Mouse (Mus musculus): ENCODE data around the gene Nabp2. TPM values are rescaled to one million over a fixed set of nuclear protein-coding genes. Genes with fewer than 3 reads are reported as not detected.

The Nabp2 gene
- total and polyA plus RNA-seq, 2 experiments, result 12.9 to 22.3 TPM

DNA sequence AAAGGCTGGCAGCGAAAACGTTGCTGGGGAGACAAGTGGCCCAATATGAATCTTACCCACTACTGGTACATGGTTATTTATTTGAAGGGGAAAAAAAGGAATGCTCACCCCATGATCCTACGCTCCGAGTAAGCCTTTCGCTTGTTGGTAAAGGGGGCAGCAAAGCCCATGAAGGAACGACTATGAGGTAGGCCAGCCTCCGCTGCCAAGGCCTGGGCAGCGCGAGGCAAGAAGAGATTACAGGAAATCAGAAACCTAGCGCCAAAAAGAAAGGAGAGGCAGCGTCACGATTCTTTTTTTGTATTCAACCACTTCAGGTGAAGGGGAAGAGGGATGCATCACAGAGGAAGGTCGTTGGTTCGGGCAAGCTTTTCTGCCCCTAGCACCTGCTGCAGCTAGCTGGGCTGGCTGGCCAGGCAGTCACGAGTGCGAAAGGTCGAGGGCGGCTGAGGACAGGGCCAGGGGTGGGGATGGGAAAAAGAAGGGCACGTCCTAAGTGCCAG is 43.3 kb downstream of the Nabp2 start:
- Histone ChIP-seq H3K9ac (ENCODE audit: low read depth, low read length) (peak overlapping the region; percentile 89), H3K79me2 (ENCODE audit: control insufficient read depth, insufficient read depth, low read length) (peaks cover 5% of the 10 kb centered on the region; the same call in 1 of the 2 replicates), H3K27ac (replicated peaks; ENCODE audit: insufficient read depth, low read depth, low read length) (peak overlapping the region; percentile 84), H3K4me1 (ENCODE audit: control insufficient read depth, insufficient read depth, low read length) (peaks cover 13% of the 10 kb centered on the region), H3K36me3 (ENCODE audit: control insufficient read depth, insufficient read depth, low read length) (peaks cover 10% of the 10 kb centered on the region), H3K27me3 (ENCODE audit: control insufficient read depth, insufficient read depth, low read length) (no peaks in the 10 kb centered on the region), H3K4me3 (ENCODE audit: insufficient read depth, low read depth, low read length) (peak overlapping the region; percentile 86)
- 14% methylated on average over 19 of the region's 19 CpGs for WGBS
- TF ChIP-seq POLR2A (IDR thresholded peaks at IDR 0.05; ENCODE audit: extremely low read depth, insufficient read depth, low read length) (no peak), CTCF (IDR thresholded peaks at IDR 0.05; ENCODE audit: low read depth, low read length) (no peak)
- DNase-seq (ENCODE audit: extremely low read depth, low read depth, low spot score), result peak; percentile 93

DNA sequence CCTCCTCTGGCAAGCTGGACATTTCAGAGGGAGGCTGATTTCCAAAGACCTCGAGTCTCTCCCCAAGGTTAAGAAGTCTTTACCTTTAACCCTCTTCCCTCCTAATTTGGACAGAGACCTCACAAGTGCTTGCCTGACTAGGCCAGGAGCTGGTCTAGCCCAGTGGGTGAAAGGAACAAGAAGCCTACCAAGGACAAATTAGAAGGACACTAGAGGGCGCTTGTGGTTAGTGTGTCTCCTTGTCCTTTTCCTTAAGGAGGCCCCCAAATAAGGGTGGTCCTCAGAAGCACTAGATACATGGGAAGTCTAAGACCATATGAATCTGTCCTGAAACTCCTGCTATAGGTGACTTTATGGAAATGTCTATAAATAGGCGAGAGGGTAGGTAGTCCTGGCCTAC is 48.7 kb downstream of the Nabp2 start:
- no peak overlapping the region for H3K9ac ChIP-seq (ENCODE audit: low read depth, low read length)
- H3K79me2 ChIP-seq (ENCODE audit: control insufficient read depth, insufficient read depth, low read length), result peaks cover 5% of the 10 kb centered on the region; the same call in 1 of the 2 replicates
- H3K4me1 ChIP-seq (ENCODE audit: control insufficient read depth, insufficient read depth, low read length), result peaks cover 3% of the 10 kb centered on the region; the same call in 1 of the 2 replicates
- H3K4me3 ChIP-seq (ENCODE audit: insufficient read depth, low read depth, low read length), result no peak overlapping the region
- no peak for DNase-seq (ENCODE audit: extremely low read depth, low read depth, low spot score)
- peak; percentile 17; the same call in 1 of the 2 replicates for TF ChIP-seq CTCF (IDR thresholded peaks at IDR 0.05; ENCODE audit: low read depth, low read length)
- TF ChIP-seq POLR2A (IDR thresholded peaks at IDR 0.05; ENCODE audit: extremely low read depth, insufficient read depth, low read length), result no peak
- H3K27ac ChIP-seq (replicated peaks; ENCODE audit: insufficient read depth, low read depth, low read length), result peak overlapping the region; percentile 54; the same call in 1 of the 2 replicates
- no peaks in the 10 kb centered on the region for H3K27me3 ChIP-seq (ENCODE audit: control insufficient read depth, insufficient read depth, low read length)
- peaks cover 48% of the 10 kb centered on the region for H3K36me3 ChIP-seq (ENCODE audit: control insufficient read depth, insufficient read depth, low read length)
- 64% methylated on average over 3 of the region's 3 CpGs for WGBS

DNA sequence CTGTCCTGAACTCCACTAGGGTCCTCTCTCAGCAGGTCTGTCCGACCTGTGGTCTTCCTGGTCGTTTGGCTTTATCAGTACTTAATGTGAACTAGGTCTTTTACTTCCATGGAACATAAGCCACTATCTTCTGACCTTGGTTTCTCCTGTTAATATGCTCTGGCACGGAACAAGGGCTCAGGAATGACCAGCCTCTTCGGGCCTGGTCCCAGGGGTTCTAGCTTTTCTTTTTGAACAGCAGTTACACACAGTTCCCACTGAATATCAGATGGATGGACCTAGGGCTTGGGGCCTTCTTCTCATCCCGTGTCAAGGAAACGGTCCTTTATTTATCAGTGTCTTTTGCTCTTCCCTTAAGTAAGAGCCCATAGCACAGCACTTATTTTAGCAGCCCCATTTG is 49.5 kb downstream of the Nabp2 start:
- no peak overlapping the region for H3K4me3 ChIP-seq (ENCODE audit: insufficient read depth, low read depth, low read length)
- peaks cover 53% of the 10 kb centered on the region for H3K36me3 ChIP-seq (ENCODE audit: control insufficient read depth, insufficient read depth, low read length)
- 87% methylated on average over 6 of the region's 6 CpGs for WGBS
- no peak overlapping the region for H3K27ac ChIP-seq (replicated peaks; ENCODE audit: insufficient read depth, low read depth, low read length)
- TF ChIP-seq CTCF (IDR thresholded peaks at IDR 0.05; ENCODE audit: low read depth, low read length) (no peak), POLR2A (IDR thresholded peaks at IDR 0.05; ENCODE audit: extremely low read depth, insufficient read depth, low read length) (no peak)
- 0 out of 2 replicates have a peak, but pooled peaks cover 1% of the 10 kb centered on the region for H3K4me1 ChIP-seq (ENCODE audit: control insufficient read depth, insufficient read depth, low read length)
- DNase-seq (ENCODE audit: extremely low read depth, low read depth, low spot score), result no peak
- no peaks in the 10 kb centered on the region for H3K27me3 ChIP-seq (ENCODE audit: control insufficient read depth, insufficient read depth, low read length)
- H3K9ac ChIP-seq (ENCODE audit: low read depth, low read length), result no peak overlapping the region
- peaks cover 2% of the 10 kb centered on the region; the same call in 1 of the 2 replicates for H3K79me2 ChIP-seq (ENCODE audit: control insufficient read depth, insufficient read depth, low read length)

DNA sequence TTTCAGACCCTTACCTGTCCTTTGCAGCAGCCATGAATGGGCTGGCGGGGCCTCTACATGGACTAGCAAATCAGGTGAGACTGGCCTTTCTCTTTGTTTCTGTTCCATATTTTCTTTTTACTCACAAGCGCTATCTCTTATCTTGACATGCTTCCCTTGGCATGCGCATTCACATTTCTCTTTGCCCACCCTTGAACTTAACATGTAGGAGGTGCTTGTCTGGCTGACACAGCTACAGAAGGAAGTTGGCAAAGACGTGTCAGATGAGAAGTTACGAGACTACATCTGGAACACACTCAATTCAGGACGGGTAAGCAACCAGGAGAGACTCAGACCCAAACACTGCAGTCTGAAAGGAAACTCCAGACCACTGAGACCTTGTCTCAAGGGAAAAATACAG is 52.1 kb downstream of the Nabp2 start:
- H3K27ac ChIP-seq (replicated peaks; ENCODE audit: insufficient read depth, low read depth, low read length), result no peak overlapping the region
- no peaks in the 10 kb centered on the region for H3K27me3 ChIP-seq (ENCODE audit: control insufficient read depth, insufficient read depth, low read length)
- TF ChIP-seq CTCF (IDR thresholded peaks at IDR 0.05; ENCODE audit: low read depth, low read length) (no peak), POLR2A (IDR thresholded peaks at IDR 0.05; ENCODE audit: extremely low read depth, insufficient read depth, low read length) (no peak)
- H3K9ac ChIP-seq (ENCODE audit: low read depth, low read length), result no peak overlapping the region
- no peak overlapping the region for H3K4me3 ChIP-seq (ENCODE audit: insufficient read depth, low read depth, low read length)
- 69% methylated on average over 6 of the region's 6 CpGs for WGBS
- no peaks in the 10 kb centered on the region for H3K4me1 ChIP-seq (ENCODE audit: control insufficient read depth, insufficient read depth, low read length)
- no peak for DNase-seq (ENCODE audit: extremely low read depth, low read depth, low spot score)
- peaks cover 62% of the 10 kb centered on the region for H3K36me3 ChIP-seq (ENCODE audit: control insufficient read depth, insufficient read depth, low read length)
- no peaks in the 10 kb centered on the region; the same call in 1 of the 2 replicates for H3K79me2 ChIP-seq (ENCODE audit: control insufficient read depth, insufficient read depth, low read length)

DNA sequence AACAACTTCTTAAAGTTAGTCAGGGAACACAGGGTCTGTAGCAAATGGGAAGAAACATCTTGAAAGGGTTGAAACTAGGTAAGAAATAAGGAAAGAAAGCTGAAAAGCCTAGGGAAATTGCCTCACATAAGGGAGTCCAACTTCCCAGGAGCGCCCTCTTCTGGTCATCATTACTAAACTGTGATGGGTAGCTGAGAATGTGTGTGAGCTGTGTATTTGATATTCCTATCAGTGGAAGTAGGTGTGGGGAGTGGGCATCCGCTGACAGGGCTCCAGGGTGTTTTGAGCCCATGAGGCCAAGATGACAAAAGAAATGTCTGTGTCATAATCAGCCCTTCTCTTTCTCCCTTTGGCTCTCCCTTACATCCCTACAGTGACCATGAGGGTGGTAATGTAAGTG is 52.5 kb downstream of the Nabp2 start:
- peaks cover 65% of the 10 kb centered on the region for H3K36me3 ChIP-seq (ENCODE audit: control insufficient read depth, insufficient read depth, low read length)
- no peak overlapping the region for H3K9ac ChIP-seq (ENCODE audit: low read depth, low read length)
- DNase-seq (ENCODE audit: extremely low read depth, low read depth, low spot score), result peak; percentile 46
- 54% methylated on average over 2 of the region's 2 CpGs for WGBS
- no peaks in the 10 kb centered on the region for H3K27me3 ChIP-seq (ENCODE audit: control insufficient read depth, insufficient read depth, low read length)
- TF ChIP-seq POLR2A (IDR thresholded peaks at IDR 0.05; ENCODE audit: extremely low read depth, insufficient read depth, low read length), result no peak
- peak; percentile 37 for TF ChIP-seq CTCF (IDR thresholded peaks at IDR 0.05; ENCODE audit: low read depth, low read length)
- H3K4me3 ChIP-seq (ENCODE audit: insufficient read depth, low read depth, low read length), result no peak overlapping the region
- H3K79me2 ChIP-seq (ENCODE audit: control insufficient read depth, insufficient read depth, low read length), result no peaks in the 10 kb centered on the region; the same call in 1 of the 2 replicates
- no peak overlapping the region for H3K27ac ChIP-seq (replicated peaks; ENCODE audit: insufficient read depth, low read depth, low read length)
- no peaks in the 10 kb centered on the region for H3K4me1 ChIP-seq (ENCODE audit: control insufficient read depth, insufficient read depth, low read length)

Other genes starting within 250 kb of the Nabp2 start
- gene Rbms2, start 231.2 kb downstream of the Nabp2 start, total RNA-seq (2014; rRNA removed), result 8.0 and 9.6 TPM in 2 replicates
- gene Rbms2, start 231.2 kb downstream of the Nabp2 start, polyA plus RNA-seq (2012; rRNA removed), result 21.2 and 23.2 TPM in 2 replicates
- 485 and 986 TPM in 2 replicates for gene Gls2, start 217.0 kb downstream of the Nabp2 start, total RNA-seq (2014; rRNA removed)
- 1,667 and 2,920 TPM in 2 replicates for gene Gls2, start 217.0 kb downstream of the Nabp2 start, polyA plus RNA-seq (2012; rRNA removed)
- 20.8 and 21.1 TPM in 2 replicates for gene Spryd4, start 199.7 kb downstream of the Nabp2 start, total RNA-seq (2014; rRNA removed)
- gene Spryd4, start 199.7 kb downstream of the Nabp2 start, polyA plus RNA-seq (2012; rRNA removed), result 30.2 and 33.1 TPM in 2 replicates
- not detected in 2 replicates for gene Mip, start 185.7 kb downstream of the Nabp2 start, total RNA-seq (2014; rRNA removed)
- not detected in 2 replicates for gene Mip, start 185.7 kb downstream of the Nabp2 start, polyA plus RNA-seq (2012; rRNA removed)
- gene Timeless, start 179.4 kb downstream of the Nabp2 start, total RNA-seq (2014; rRNA removed), result 1.6 and 1.7 TPM in 2 replicates
- 0.75 and 1.1 TPM in 2 replicates for gene Timeless, start 179.4 kb downstream of the Nabp2 start, polyA plus RNA-seq (2012; rRNA removed)
- gene Apon, start 157.4 kb downstream of the Nabp2 start, total RNA-seq (2014; rRNA removed), result 201 and 227 TPM in 2 replicates
- gene Apon, start 157.4 kb downstream of the Nabp2 start, polyA plus RNA-seq (2012; rRNA removed), result 446 and 456 TPM in 2 replicates
- gene Apof, start 142.8 kb downstream of the Nabp2 start, total RNA-seq (2014; rRNA removed), result 1,199 and 1,422 TPM in 2 replicates
- 2,021 and 2,079 TPM in 2 replicates for gene Apof, start 142.8 kb downstream of the Nabp2 start, polyA plus RNA-seq (2012; rRNA removed)
- 17.0 and 17.6 TPM in 2 replicates for gene Stat2, start 140.9 kb downstream of the Nabp2 start, total RNA-seq (2014; rRNA removed)
- gene Stat2, start 140.9 kb downstream of the Nabp2 start, polyA plus RNA-seq (2012; rRNA removed), result 26.3 and 46.6 TPM in 2 replicates
- not detected in 2 replicates for gene Il23a, start 112.7 kb downstream of the Nabp2 start, total RNA-seq (2014; rRNA removed)
- gene Il23a, start 112.7 kb downstream of the Nabp2 start, polyA plus RNA-seq (2012; rRNA removed), result not detected in 2 replicates
- gene Pan2, start 108.2 kb downstream of the Nabp2 start, total RNA-seq (2014; rRNA removed), result 9.1 and 11.8 TPM in 2 replicates
- 12.7 and 20.3 TPM in 2 replicates for gene Pan2, start 108.2 kb downstream of the Nabp2 start, polyA plus RNA-seq (2012; rRNA removed)
- gene Cnpy2, start 89.0 kb downstream of the Nabp2 start, total RNA-seq (2014; rRNA removed), result 89.5 and 107 TPM in 2 replicates
- gene Cnpy2, start 89.0 kb downstream of the Nabp2 start, polyA plus RNA-seq (2012; rRNA removed), result 69.0 and 72.0 TPM in 2 replicates
- gene Cs, start 73.8 kb downstream of the Nabp2 start, total RNA-seq (2014; rRNA removed), result 57.1 and 60.1 TPM in 2 replicates
- 99.6 and 115 TPM in 2 replicates for gene Cs, start 73.8 kb downstream of the Nabp2 start, polyA plus RNA-seq (2012; rRNA removed)
- 19.9 and 20.7 TPM in 2 replicates for gene Coq10a, start 42.5 kb downstream of the Nabp2 start, total RNA-seq (2014; rRNA removed)
- 57.9 and 65.7 TPM in 2 replicates for gene Coq10a, start 42.5 kb downstream of the Nabp2 start, polyA plus RNA-seq (2012; rRNA removed)
- gene Ankrd52, start 34.4 kb downstream of the Nabp2 start, total RNA-seq (2014; rRNA removed), result 5.6 and 9.3 TPM in 2 replicates
- 11.8 and 14.8 TPM in 2 replicates for gene Ankrd52, start 34.4 kb downstream of the Nabp2 start, polyA plus RNA-seq (2012; rRNA removed)
- gene Slc39a5, start 10.3 kb downstream of the Nabp2 start, total RNA-seq (2014; rRNA removed), result 2.4 and 3.2 TPM in 2 replicates
- 2.0 and 8.9 TPM in 2 replicates for gene Slc39a5, start 10.3 kb downstream of the Nabp2 start, polyA plus RNA-seq (2012; rRNA removed)
- gene Rnf41, start 165 bp upstream of the Nabp2 start, total RNA-seq (2014; rRNA removed), result 5.1 and 6.6 TPM in 2 replicates
- gene Rnf41, start 165 bp upstream of the Nabp2 start, polyA plus RNA-seq (2012; rRNA removed), result 5.9 TPM in 2 replicates
- gene Smarcc2, start 47.8 kb upstream of the Nabp2 start, total RNA-seq (2014; rRNA removed), result 13.8 and 21.9 TPM in 2 replicates
- 63.1 and 64.5 TPM in 2 replicates for gene Smarcc2, start 47.8 kb upstream of the Nabp2 start, polyA plus RNA-seq (2012; rRNA removed)
- gene Myl6, start 82.7 kb upstream of the Nabp2 start, total RNA-seq (2014; rRNA removed), result 477 and 556 TPM in 2 replicates
- 553 and 575 TPM in 2 replicates for gene Myl6, start 82.7 kb upstream of the Nabp2 start, polyA plus RNA-seq (2012; rRNA removed)
- 0.28 and 0.47 TPM in 2 replicates for gene Myl6b, start 87.2 kb upstream of the Nabp2 start, total RNA-seq (2014; rRNA removed)
- gene Myl6b, start 87.2 kb upstream of the Nabp2 start, polyA plus RNA-seq (2012; rRNA removed), result 1.1 and 1.6 TPM in 2 replicates
- gene Esyt1, start 114.4 kb upstream of the Nabp2 start, total RNA-seq (2014; rRNA removed), result 7.9 and 10.7 TPM in 2 replicates
- gene Esyt1, start 114.4 kb upstream of the Nabp2 start, polyA plus RNA-seq (2012; rRNA removed), result 9.2 and 12.8 TPM in 2 replicates
- gene Zc3h10, start 136.3 kb upstream of the Nabp2 start, total RNA-seq (2014; rRNA removed), result 3.2 and 4.4 TPM in 2 replicates
- 6.8 and 8.1 TPM in 2 replicates for gene Zc3h10, start 136.3 kb upstream of the Nabp2 start, polyA plus RNA-seq (2012; rRNA removed)
- gene Rpl41, start 137.8 kb upstream of the Nabp2 start, total RNA-seq (2014; rRNA removed), result 921 and 1,015 TPM in 2 replicates
- 794 TPM in 2 replicates for gene Rpl41, start 137.8 kb upstream of the Nabp2 start, polyA plus RNA-seq (2012; rRNA removed)
- gene Pa2g4, start 154.5 kb upstream of the Nabp2 start, total RNA-seq (2014; rRNA removed), result 24.7 and 30.0 TPM in 2 replicates
- 17.6 and 17.8 TPM in 2 replicates for gene Pa2g4, start 154.5 kb upstream of the Nabp2 start, polyA plus RNA-seq (2012; rRNA removed)
- 92.9 and 115 TPM in 2 replicates for gene Erbb3, start 178.2 kb upstream of the Nabp2 start, total RNA-seq (2014; rRNA removed)
- 37.4 and 37.9 TPM in 2 replicates for gene Erbb3, start 178.2 kb upstream of the Nabp2 start, polyA plus RNA-seq (2012; rRNA removed)
- gene Rps26, start 215.3 kb upstream of the Nabp2 start, total RNA-seq (2014; rRNA removed), result 234 and 279 TPM in 2 replicates
- 425 and 439 TPM in 2 replicates for gene Rps26, start 215.3 kb upstream of the Nabp2 start, polyA plus RNA-seq (2012; rRNA removed)
- gene Ikzf4, start 234.5 kb upstream of the Nabp2 start, total RNA-seq (2014; rRNA removed), result 0.09 and 0.13 TPM in 2 replicates
- 0.60 and 0.80 TPM in 2 replicates for gene Ikzf4, start 234.5 kb upstream of the Nabp2 start, polyA plus RNA-seq (2012; rRNA removed)

Measured in liver, adult 2 months (tissue).